Mouse (Mus musculus) frontal cortex, adult 2 months (tissue): ENCODE measurements around the gene Car4. TPM values are rescaled to one million over a fixed set of nuclear protein-coding genes. Genes with fewer than 3 reads are reported as not detected.

Experiments used
- DNase-seq, 2 experiments: peaks; one replicate each; pipeline ENCODE4 v3.0.0; 2022; ENCODE audit warnings: low spot score in 1 of 2; ENCODE audit errors: extremely low spot score in 1 of 2
- polyA plus RNA-seq: library from polyadenylated mRNA; depleted of rRNA; stranded (reverse); fragments of >200 nt; gene quantifications from 2 replicates; pipeline ENCODE4 v1.2.3, GENCODE M21; 2012; rRNA removed

The Car4 gene
- 63.0 and 71.7 TPM in 2 replicates for polyA plus RNA-seq

DNA sequence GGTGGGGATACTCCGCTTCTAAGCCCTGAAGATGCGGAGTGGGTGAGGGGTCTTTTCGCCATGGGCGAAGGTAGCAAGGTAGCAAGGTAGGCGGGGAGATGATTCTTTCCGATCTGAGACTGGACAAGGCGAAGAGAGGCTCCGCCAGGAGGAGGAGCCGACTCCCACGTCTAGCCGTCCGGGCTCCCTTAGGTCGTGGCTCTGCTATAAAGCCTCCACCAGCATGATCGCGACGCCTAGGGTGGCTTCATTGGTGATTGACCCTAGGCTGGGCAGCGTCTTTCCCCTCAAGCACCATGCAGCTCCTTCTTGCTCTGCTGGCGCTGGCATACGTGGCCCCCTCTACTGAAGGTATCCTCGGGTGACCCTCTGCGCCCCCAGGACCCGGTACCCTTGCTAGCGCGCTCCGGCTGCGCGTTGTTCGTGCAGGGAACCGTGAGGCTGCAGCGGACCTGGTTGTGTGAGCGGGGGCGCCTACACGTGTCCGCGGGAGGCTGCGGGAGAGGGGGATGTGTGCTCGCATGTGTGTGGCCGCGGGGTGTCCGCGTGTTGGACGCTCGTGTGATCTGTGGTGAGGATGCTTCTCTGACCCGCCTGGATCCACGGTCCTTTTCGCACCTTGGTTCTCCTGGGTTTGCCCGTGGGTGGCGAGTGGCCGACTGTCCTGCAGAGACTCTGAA is at the start of gene Car4:
Gene Car4 (plus strand): TSS at position 196 of the 680 bp plus-strand sequence.
- no peak for DNase-seq

DNA sequence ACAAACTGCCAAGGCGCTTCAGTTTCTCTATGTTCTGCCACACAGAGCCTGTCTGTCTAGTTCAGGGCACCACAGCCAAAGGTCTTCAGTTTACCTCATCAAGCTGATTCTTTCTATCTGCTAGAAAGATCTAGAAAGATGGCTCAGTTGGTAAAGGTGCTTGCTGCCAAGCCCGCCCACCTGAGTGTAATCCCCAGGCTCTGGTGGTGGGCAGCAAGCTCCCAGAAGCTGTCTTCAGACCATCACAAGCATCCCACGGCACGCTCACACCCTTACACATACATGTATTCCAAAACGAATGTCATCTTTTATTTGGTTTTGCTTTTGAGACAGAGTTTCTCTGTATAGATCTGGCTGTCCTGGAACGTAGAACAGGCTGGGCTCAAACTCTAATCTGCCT is 49.1 kb upstream of the Car4 start:
- DNase-seq, result peak in 1 of 2 experiments; percentile 43

DNA sequence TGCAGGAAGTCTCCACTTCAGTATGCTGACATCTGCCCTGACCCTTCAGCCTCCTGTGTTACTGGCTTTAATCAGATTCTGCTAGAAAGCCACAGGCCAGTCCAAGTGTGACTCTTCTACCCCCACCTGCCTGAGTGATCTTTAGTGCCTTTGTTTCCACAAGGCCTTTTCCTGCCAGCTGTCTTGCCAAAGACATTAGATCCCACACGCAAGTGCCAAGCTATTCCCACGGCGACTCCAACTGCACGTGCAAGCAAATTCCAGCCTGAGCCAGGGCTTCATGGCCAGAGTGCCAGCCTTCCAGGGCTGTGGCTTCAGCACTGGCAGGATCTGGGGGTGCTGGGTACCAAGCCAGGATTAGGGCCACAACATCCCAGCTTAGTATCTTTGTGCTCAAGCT is 47.2 kb upstream of the Car4 start:
- DNase-seq, result no peak

DNA sequence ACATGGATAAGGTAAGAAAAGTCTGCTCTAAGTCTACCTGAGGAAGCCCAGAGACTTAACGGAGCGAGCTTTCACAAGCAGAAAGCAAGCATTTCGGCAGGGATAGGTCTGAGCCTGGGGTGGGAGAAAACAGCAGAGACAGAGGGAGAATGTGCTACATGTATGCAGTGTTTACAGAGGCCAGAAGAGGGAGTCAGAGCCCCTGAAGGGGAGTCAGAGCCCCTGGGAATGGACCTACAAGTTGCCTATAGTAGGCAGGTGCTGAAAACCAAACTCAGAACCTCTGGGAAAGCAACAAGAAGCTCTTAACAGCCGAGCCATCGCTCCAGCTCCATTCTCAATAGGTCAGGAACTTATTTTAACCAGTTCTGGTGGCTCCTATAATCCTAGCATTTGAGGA is 42.9 kb upstream of the Car4 start:
- DNase-seq, result no peak

DNA sequence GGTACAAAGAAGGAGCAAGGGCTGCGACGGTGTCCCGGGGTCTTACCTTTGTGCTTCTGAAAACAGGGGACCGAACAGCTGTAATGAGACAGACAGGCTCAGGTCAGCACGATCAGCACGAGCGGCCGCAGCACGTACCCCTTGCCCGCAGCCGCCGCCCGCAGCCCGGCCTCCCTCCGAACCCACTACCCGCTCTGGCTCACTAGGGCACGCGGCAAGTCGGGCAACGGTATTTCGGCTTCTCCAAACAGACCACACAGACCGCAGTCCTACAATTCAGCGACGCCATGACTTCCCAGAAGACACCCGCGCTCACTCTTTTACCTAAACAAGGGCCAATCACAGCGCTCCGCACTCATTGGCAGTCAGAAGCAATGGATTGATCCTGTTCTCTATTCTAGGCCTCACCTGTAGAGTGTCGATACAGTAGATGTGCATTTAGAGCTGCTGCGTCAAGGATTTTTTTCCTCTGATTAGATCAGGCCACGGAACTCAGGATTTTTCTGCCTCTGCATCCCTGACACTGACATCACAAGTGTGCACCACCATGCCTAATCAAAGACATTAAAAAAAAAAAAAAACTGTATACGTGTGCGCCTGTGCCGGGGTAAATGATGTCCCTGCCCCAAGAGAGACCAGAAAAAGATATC is 41.4 kb upstream of the Car4 start, which contains the start of gene Znhit3:
Gene Znhit3 (minus strand): TSS at position 314 of the 650 bp plus-strand sequence.
- peak; percentile 89 to 96 for DNase-seq

DNA sequence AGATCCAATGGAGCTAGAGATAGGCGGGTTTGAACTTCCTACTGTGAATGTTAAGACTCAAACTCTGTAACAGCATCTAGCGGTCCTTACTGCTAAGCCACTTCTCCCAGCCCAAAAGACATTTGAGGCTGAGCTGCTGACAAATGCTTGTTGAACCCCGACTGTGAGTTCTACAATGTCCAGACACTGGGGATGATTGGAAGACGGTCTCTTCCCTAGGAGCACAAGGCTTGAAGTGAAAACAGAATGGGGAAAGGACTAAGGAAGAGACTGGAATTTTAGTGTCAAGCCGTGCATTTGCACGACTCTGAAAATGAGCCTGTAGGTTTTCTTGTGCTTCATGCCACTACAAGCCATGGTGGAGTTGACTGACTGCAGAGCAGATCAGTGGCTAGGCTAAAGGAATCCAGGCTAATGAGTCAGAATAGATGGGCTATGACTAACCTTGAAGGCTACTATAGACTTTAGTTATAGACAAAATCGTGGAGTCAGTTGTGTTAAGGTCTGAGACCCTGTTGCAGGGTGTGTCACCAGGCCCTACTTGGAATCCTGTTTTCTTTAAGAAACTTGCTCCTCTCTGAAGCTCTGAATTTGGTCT is 40.8 kb upstream of the Car4 start:
- no peak for DNase-seq

DNA sequence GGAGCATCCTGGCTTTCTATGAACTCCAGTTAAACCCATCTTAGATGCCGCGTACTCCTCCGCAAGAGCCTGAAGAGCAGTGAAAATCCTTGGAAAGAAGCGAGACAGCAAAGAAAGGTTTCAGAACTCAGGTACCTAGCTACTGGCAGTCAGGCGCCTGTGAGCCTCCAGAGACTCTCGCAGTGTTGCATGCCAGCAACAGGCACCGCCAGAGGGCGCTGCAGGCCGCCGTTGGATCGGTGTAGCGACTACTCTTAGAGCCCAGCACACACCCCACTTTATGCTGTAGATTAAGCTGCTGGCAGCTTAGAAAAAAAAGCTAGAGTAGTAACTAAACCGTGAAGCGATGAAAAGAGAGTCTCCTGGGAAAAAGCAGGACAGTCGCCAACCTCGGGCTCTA is 39.2 kb upstream of the Car4 start:
- DNase-seq, result peak; percentile 53 to 94

DNA sequence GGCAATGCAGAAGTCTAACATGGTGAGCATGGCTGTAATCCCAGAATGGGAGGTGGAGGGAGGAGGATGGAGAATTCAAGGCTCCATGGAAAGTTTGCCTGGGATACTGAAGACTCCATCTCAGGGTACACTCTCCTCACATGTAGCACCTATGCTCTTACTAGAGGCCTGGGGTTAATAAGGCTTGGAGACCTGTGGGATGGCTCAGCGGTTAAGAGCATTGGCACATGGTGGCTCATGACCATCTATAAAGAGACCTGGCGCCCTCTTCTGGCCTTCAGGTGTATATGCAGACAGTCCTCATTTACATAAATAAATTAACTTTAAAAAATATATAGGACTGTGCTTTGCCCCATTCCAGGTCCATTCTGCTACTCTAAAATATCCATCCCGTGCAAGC is 38.3 kb upstream of the Car4 start:
- peak in 1 of 2 experiments; percentile 48 for DNase-seq

DNA sequence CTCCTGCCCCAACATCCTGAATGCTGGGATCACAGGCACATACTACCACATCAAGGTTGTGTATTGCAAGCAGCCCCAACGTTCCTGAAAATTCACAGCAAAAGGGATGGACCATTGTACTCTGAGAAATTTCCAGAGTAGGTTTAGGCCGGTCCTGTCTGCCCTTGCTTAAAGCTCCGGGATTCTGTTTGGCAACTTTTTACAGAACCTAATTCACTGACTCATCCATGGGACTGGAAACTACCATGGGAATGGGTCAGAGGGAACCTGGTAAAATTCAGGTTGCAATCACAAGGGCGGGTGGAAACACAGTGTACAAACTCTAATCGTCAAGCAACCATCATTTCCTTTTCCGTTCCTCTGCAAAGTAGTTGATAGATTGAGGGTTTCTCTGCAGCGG is 37.6 kb upstream of the Car4 start:
- no peak for DNase-seq

DNA sequence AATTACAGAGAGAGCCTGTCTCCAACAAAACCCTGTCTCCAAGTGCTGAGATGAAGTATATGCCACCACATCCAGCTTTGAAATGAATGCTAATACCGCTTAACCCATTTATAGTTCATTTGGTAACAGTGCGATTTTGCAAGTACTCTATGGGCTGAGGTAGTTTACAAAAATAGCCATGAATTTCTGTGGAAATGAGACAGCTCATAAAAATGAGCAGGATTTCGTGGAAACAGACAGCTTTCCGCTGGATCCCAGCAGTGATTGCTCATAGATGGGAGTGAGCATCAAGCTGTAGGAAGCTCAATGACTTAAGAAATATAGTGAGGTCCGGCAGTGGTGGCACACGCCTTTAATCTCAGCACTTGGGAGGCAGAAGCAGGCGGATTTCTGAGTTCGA is 36.6 kb upstream of the Car4 start:
- peak in 1 of 2 experiments; percentile 40 for DNase-seq

DNA sequence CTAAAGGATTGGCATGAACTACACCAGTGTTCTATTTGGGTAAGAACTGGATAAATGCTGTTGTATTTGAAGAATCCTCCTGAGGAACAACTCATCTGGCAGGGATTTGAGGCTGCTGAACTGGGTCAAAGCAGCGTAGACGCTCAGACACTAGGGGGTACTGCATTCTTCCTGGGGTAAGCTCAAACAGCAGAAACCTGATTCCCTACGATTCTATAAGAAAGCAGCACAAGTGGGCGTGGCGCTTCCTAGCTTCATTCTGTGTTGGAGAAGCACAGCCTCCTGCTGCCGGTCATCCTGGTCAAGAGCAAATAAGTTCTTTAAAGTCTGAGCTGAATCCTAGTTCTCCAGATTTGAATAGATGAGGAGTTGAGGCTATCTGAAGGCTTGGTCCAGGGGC is 25.3 kb upstream of the Car4 start:
- DNase-seq, result no peak

DNA sequence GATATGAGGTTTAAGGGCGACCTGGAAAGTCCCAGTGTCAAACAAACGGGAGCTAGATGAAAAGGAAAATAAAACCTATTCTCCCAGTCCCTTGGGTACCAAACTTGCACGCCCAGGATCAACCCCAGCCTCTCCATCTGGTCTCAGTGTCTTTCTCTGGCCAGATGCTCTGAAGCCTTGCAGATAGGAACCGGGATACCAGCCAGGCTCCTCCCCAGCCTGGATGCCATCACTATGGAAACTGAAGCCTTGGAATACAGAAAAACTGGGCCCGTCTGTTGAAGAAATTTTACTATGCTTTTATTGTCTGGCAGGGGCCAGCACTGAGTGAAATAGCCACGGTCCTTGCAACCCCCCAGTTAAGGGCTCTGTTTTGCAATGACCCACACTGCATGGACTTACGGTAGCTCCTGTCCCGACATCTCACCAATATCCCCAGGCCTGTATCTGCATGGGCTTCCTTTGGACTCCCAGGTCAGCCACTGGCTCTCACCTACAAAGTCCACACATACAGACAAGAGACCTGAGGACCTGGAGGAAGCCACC is 18.0 kb upstream of the Car4 start:
- DNase-seq, result peak; percentile 53 to 75

DNA sequence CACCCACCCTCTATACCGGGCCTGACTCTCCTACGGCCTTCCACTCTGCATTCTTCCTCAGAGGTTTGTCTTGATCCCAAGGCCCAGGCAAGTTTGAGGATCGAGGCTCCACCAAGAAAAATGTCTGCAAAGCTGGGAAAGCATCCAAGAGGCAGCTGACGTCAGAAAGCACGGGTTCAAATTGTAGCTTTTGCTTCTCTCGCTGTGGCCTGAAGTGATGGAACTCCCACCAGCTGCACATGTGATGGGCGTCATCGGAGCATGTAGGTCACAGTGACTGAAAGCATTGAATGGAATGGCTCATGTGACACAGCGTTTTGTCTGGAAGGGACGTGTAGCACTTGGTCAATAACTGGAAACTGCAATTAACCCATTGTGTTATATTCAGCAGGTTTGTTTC is 17.4 kb upstream of the Car4 start:
- no peak for DNase-seq

DNA sequence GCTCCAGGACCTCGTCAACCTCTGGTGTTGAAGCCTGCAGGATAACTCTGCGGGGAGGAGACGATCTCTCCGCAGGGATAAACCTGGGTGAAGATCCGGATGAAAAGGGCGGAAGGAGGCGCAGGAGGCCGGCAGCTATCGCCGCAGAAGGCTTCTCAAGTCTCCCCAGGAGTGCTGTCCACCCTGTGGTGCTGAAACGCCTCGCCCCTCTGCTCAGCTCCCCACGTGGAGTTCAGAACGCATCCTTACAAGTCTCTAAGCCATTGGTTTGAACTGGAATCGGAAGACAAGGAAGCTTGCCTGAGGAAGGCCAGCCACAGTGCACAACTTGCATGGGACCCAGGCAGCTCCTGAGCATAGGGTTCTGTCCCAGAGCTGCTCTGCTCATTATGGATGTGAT is 13.6 kb upstream of the Car4 start:
- DNase-seq, result no peak

DNA sequence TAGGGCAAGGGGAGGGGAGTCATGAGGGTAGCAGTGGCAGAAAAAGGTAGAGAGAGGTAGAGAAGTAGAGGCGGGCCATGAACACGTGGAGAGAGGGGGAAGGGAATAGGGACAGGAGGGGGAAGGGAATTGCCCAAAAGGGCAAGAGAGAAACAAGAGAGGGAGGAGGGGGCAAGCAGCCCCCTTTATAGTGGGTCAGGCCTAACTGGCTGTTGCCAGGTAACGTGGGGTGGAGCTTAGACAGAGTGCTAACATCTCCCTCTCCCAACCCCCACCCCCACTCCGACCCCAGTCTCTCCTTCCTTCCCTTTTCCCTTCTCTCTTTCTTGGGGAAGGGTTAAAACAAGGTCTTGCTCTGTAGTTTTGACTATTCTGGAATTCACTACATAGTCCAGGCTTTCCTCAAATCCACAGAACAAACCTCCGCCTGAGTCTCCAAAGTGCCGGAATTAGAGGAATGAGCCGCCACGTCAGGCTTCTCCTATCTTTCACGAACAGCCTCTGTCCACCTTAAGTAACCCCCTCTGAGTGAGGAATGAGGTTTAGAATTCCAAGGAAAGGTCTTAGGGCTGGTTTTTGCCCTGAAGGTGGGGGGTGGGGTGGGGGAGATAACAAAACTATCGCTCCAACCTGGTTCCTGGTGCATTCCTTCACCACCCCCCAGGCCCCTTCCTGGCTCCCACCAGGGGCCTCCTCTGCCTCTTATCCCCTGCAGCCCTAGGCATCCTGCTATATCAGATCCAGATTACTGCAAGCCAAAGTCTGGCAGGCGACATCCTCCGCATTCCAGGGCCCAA is 12.7 kb upstream of the Car4 start:
- no peak for DNase-seq

DNA sequence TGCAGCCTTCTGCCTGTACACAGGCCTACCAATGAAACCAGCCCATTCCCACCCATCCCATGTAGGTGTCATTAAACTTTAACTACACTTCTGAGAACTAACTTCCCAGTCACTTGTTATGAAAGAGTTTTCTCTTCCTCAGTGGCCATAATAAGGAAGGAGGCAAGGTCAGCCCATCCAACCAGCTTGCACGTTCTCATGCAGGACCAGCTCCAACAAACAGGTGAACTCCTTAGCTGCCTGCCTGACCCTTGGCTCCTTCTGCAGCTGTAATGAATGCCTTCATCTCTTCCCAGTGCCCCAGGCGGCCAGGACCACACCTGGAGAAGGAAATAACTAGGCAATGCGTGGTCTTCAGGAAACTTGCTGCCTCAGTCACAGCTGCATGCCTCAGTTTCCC is 11.7 kb upstream of the Car4 start:
- DNase-seq, result no peak

DNA sequence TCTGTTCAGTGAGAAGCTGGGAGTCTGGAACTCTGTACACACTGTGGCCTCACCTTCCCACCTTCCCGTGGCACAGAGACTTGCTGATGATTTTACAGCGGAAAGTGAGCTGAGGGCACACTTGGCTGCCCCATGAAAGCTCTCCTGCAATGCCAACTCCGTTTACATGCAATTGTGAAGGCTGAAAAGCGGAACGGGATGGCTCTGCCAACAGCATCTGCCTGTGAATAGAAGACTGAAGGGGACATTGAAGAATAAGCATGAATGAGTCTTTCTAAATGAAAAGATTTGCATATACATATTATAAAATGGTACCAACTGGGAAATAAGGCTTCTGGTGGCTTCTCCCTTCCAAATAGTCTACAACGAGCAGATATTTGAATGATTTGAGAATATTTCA is 10.4 kb upstream of the Car4 start:
- no peak for DNase-seq

DNA sequence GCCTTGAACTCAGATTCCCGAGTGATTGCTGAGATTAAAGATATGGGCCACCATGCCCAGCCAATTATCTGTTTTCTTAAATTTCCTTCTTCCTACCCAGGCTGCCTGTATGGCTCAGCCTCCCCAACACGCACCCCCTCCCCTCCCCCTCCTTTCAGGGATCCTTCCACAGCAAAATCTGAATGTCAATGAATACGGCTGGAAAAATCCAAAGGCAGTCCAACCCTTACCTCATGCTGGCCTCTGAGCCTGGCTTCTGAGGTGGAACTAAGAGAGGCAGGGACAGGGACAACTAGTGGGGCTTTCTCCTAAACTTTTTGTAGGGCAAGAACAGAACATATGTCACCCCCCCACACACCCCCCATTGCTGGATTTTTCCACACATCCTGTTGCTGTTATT is 9.5 kb upstream of the Car4 start:
- DNase-seq, result no peak

DNA sequence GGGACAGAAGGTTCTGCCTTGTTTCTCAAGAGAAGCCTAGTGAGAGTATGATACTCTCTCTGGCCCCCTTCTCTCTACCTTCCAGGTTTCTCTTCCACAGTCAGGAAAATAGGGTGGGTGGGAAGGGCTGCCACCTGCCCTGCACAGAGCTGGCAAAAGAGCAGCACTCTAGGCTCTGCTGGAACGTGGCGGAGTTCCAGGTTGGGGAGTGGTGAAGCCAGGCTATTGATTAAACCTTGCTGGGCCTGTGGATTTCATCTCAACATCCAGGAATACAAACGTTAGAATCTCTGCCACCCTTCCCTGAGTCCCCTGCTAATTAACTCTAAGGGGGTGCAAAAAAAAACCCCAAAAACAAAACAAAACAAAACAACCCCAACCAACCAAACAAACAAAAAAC is 9.1 kb upstream of the Car4 start:
- DNase-seq, result no peak

DNA sequence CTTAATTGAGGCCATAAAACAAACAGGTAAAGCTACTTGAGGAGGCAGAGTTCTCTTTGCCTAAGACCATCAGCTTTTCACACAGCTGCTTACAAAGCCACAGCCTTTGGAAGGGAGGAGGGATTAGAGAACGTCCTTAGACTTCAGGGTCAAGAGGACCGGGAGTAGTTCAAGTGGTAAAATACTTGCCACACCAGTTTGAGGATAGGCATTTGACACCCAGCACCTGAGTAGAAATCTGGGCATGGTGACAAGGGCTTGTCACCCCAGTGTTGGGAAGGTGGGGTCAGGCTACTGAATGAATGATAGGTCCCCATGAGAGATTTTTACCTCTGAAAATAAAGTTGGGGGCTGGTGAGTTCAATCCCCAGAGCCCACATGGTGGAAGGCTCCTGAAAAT is 5.0 kb upstream of the Car4 start:
- DNase-seq, result no peak

DNA sequence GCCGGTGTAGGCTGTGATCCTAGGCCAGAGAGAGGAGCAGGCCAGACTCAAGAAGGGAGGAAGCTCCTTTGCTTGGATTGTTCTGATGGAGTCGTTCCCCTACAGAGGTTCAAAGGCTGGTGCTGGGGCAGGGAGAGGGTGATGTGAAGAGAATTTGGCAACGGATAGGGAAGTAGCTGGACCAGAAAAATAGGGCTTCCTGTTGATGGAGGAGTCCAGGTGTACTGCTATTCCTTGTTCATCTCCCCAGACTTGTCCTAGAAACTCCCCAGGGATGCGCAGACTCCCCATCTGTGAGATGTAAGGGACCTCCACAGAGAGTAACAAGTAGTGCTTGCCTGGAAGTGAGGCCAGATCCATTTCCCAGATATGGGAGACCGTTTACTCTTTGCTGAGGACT is 1.2 kb upstream of the Car4 start:
- DNase-seq, result no peak
